ENCODE assay signal across 8 mouse cellular contexts in the genomic region with DNA sequence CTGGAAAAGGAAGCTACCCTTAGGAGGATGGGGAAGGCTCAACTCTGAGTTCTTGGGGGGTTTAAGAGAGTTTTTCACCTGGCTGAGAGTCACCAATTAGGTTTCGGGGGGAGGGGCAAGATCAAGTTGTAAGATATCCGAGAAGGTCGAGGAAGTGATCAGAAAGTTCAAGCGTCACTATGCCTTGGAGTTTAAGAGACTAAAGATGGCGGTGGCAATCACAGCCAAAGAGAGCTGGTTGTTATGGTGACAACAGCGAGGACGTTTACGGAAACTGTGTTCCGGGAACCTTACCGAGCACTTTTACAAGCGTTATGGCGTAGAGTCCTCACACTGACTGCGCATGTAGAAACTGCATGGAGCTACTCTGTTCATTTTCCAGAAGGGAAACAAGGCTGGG. TPM values are rescaled to one million over a fixed set of nuclear protein-coding genes. Genes with fewer than 3 reads are reported as not detected.
DNase-seq lines count a peak whose midpoint lies in the region; ATAC-seq lines count a peak whose summit lies in the region.

No protein-coding gene starts in this region.

- H3K9ac ChIP-seq in limb, embryonic 15.5 days: no peak overlapping the region

- H3K4me1 ChIP-seq in limb, embryonic 15.5 days: peaks cover 35% of the 10 kb centered on the region

- H3K9me3 ChIP-seq in limb, embryonic 15.5 days: no peaks in the 10 kb centered on the region

- H3K36me3 ChIP-seq in limb, embryonic 15.5 days: no peaks in the 10 kb centered on the region

- H3K4me3 ChIP-seq in limb, embryonic 15.5 days: peak overlapping the region; percentile 16

- H3K4me2 ChIP-seq in limb, embryonic 15.5 days: peak overlapping the region; percentile 43

- peak; percentile 27 for DNase-seq in adrenal gland, adult 2 months
- no peak for DNase-seq in adrenal gland, adult 8-10 months
- DNase-seq in thymus, postnatal 14 days: peak; percentile 9
- DNase-seq in thymus, adult 18-20 months: no peak
- peak; percentile 33 for DNase-seq in right cerebral cortex, adult 18-20 months
- DNase-seq in thymus, postnatal 10 days (ENCODE audit: low spot score in 2 of 2): no peak

- H3K27me3 ChIP-seq in limb, embryonic 15.5 days: no peaks in the 10 kb centered on the region

- WGBS in limb, embryonic 15.5 days: 3% methylated on average over 13 of the region's 13 CpGs

- H3K27ac ChIP-seq in limb, embryonic 15.5 days: peak overlapping the region; percentile 84

- peak; percentile 91 for ATAC-seq in inflammation-experienced regulatory T-cells, adult 6 months
- no peak; the same call in 1 of the 2 replicates for ATAC-seq in limb, embryonic 15.5 days (ENCODE audit: insufficient number of reproducible peaks, low FRiP score, low TSS enrichment, low read depth)

RNA-seq across cellular contexts. Expression of gene Tnrc6a, which starts 39.0 kb away (rescaled TPM):
- 10 to 100 TPM; 42.4 to 59.4 TPM for total RNA-seq in adrenal gland, adult 2 months (2021)
- 29.6 and 30.8 TPM in 2 replicates for polyA plus RNA-seq in adrenal gland, adult 2 months (2012; rRNA removed)
- 100 to 1,000 TPM in 1 of 4 experiments, 10 to 100 TPM in 3; 43.4 to 113 (median 59.0) TPM for total RNA-seq in adrenal gland, adult 8-10 months (2022)
- 100 to 1,000 TPM in 1 of 3 experiments, 10 to 100 TPM in 2; 63.0 to 158 (median 70.6) TPM for polyA plus RNA-seq in inflammation-experienced regulatory T-cells, adult 6 months (2017; shearing (Covaris generic))
- 38.2 and 43.5 TPM in 2 replicates for polyA plus RNA-seq in limb, embryonic 15.5 days (2015; fragmentation: Nextera tagmentation; extraction: Ambion mirVana)

Comparison
In these comparisons a context has a peak if more than half of its experiments do, and no peak if none do; other contexts are left out.
1. DNase-seq: peak in adrenal gland, adult 2 months (single experiment), thymus, postnatal 14 days (single experiment) and right cerebral cortex, adult 18-20 months (single experiment); none in adrenal gland, adult 8-10 months (single experiment), thymus, adult 18-20 months (0 of 2) and thymus, postnatal 10 days (0 of 2).